Mouse (Mus musculus): ENCODE results near the gene Dnajc27. TPM values are rescaled to one million over a fixed set of nuclear protein-coding genes. Genes with fewer than 3 reads are reported as not detected.
A peak's percentile ranks its signal among the peaks of the same experiment; 100 is the strongest.

Gene Dnajc27
- 2.2 and 2.5 TPM in 2 replicates for polyA plus RNA-seq (2012; rRNA removed)

- DNase-seq (ENCODE audit: low read depth, low spot score), result peak; percentile 57
- WGBS, result 6% methylated on average over 59 of the region's 59 CpGs
Observed at GRCm38 (mm10) chr12:4082132-4083001, at the start of gene Dnajc27. TSS of gene Dnajc27 (plus strand) at chr12:4082583.

- no peak for DNase-seq (ENCODE audit: low read depth, low spot score)
- 54% methylated on average over 5 of the region's 5 CpGs for WGBS
Observed at GRCm38 (mm10) chr12:4036157-4036556, 46.2 kb upstream of the Dnajc27 start.

- 47% methylated on average over 5 of the region's 5 CpGs for WGBS
- no peak for DNase-seq (ENCODE audit: low read depth, low spot score)
Observed at GRCm38 (mm10) chr12:4037511-4037910, 44.9 kb upstream of the Dnajc27 start.

GRCm38 (mm10) chr12:4038061-4039041, 44.0 kb upstream of the Dnajc27 start, which contains the start of gene Efr3b:
TSS of gene Efr3b (minus strand) at chr12:4038915.
- WGBS, result under 1% methylated on average over 73 of the region's 78 CpGs
- peak; percentile 14 for DNase-seq (ENCODE audit: low read depth, low spot score)

GRCm38 (mm10) chr12:4039046-4039445, 43.3 kb upstream of the Dnajc27 start:
- no peak for DNase-seq (ENCODE audit: low read depth, low spot score)
- 4% methylated on average over 13 of the region's 13 CpGs for WGBS

- WGBS, result 65% methylated on average over 5 of the region's 5 CpGs
- no peak for DNase-seq (ENCODE audit: low read depth, low spot score)
Observed at GRCm38 (mm10) chr12:4042411-4042810, 40.0 kb upstream of the Dnajc27 start.

- 48% methylated on average over 1 of the region's 1 CpGs for WGBS
- DNase-seq (ENCODE audit: low read depth, low spot score), result no peak
Observed at GRCm38 (mm10) chr12:4045992-4046391, 36.4 kb upstream of the Dnajc27 start.

GRCm38 (mm10) chr12:4048031-4048430, 34.4 kb upstream of the Dnajc27 start:
- 53% methylated on average over 6 of the region's 6 CpGs for WGBS

GRCm38 (mm10) chr12:4050861-4051425, 31.4 kb upstream of the Dnajc27 start:
- WGBS, result 63% methylated on average over 9 of the region's 9 CpGs

More at GRCm38 (mm10) chr12:4048031-4048430, 34.4 kb upstream of the Dnajc27 start:
- DNase-seq (ENCODE audit: low read depth, low spot score), result no peak

GRCm38 (mm10) chr12:4053643-4054042, 28.7 kb upstream of the Dnajc27 start:
- DNase-seq (ENCODE audit: low read depth, low spot score), result no peak
- WGBS, result 75% methylated on average over 3 of the region's 3 CpGs

More at GRCm38 (mm10) chr12:4050861-4051425, 31.4 kb upstream of the Dnajc27 start:
- DNase-seq (ENCODE audit: low read depth, low spot score), result no peak

- DNase-seq (ENCODE audit: low read depth, low spot score), result no peak
- WGBS, result 44% methylated on average over 4 of the region's 4 CpGs
Observed at GRCm38 (mm10) chr12:4054845-4055244, 27.5 kb upstream of the Dnajc27 start.

- 72% methylated on average over 9 of the region's 9 CpGs for WGBS
- no peak for DNase-seq (ENCODE audit: low read depth, low spot score)
Observed at GRCm38 (mm10) chr12:4058321-4058720, 24.1 kb upstream of the Dnajc27 start.

- DNase-seq (ENCODE audit: low read depth, low spot score), result no peak
- 77% methylated on average over 4 of the region's 4 CpGs for WGBS
Observed at GRCm38 (mm10) chr12:4059683-4060082, 22.7 kb upstream of the Dnajc27 start.

GRCm38 (mm10) chr12:4065498-4065897, 16.9 kb upstream of the Dnajc27 start:
- DNase-seq (ENCODE audit: low read depth, low spot score), result no peak
- WGBS, result 85% methylated on average over 2 of the region's 2 CpGs

- DNase-seq (ENCODE audit: low read depth, low spot score), result no peak
- 67% methylated on average over 8 of the region's 8 CpGs for WGBS
Observed at GRCm38 (mm10) chr12:4065944-4066343, 16.4 kb upstream of the Dnajc27 start.

- no peak for DNase-seq (ENCODE audit: low read depth, low spot score)
- 75% methylated on average over 6 of the region's 6 CpGs for WGBS
Observed at GRCm38 (mm10) chr12:4066681-4067459, 15.5 kb upstream of the Dnajc27 start.

GRCm38 (mm10) chr12:4068551-4068950, 13.8 kb upstream of the Dnajc27 start:
- 72% methylated on average over 4 of the region's 4 CpGs for WGBS
- DNase-seq (ENCODE audit: low read depth, low spot score), result no peak

GRCm38 (mm10) chr12:4071671-4072070, 10.7 kb upstream of the Dnajc27 start:
- no peak for DNase-seq (ENCODE audit: low read depth, low spot score)
- WGBS, result 72% methylated on average over 9 of the region's 9 CpGs

GRCm38 (mm10) chr12:4075407-4075806, 7.0 kb upstream of the Dnajc27 start:
- 66% methylated on average over 8 of the region's 8 CpGs for WGBS
- DNase-seq (ENCODE audit: low read depth, low spot score), result no peak

All from large intestine, adult 2 months (tissue).